Mouse (Mus musculus): ENCODE results near the gene Blmh. TPM values are rescaled to one million over a fixed set of nuclear protein-coding genes. Genes with fewer than 3 reads are reported as not detected.

Blmh gene
- total RNA-seq, 2 experiments from 2014 or later, result 36.8 to 41.5 TPM

- intact Hi-C loops (cut with DNase I), result loop anchor here (5.0 kb wide), 1 partner anchor 76 kb away; no protein-coding TSS in a partner anchor
- DNase-seq (ENCODE audit: low spot score), result no peak
Measured at GRCm38 (mm10) chr11:76995966-76996672, 71.5 kb downstream of the Blmh start.

- peak; percentile 21 for DNase-seq (ENCODE audit: low spot score)
- intact Hi-C loops (cut with DNase I), result loop anchor here (1.0 to 5.0 kb wide), 2 partner anchors 75 to 96 kb away; no protein-coding TSS in a partner anchor
Measured at GRCm38 (mm10) chr11:76997305-76997704, 72.7 kb downstream of the Blmh start.

GRCm38 (mm10) chr11:76997916-76998704 is 73.5 kb downstream of the Blmh start, which contains the start of gene Slc6a4:
TSS of gene Slc6a4 (plus strand) at chr11:76998603.
- intact Hi-C loops (cut with DNase I), result loop anchor here (1.0 to 5.0 kb wide), 2 partner anchors 74 to 95 kb away; no protein-coding TSS in a partner anchor

GRCm38 (mm10) chr11:76998705-76999226 is 74.2 kb downstream of the Blmh start:
- DNase-seq (ENCODE audit: low spot score), result no peak
- intact Hi-C loops (cut with DNase I), result loop anchor here (5.0 kb wide), 1 partner anchor 74 kb away; no protein-coding TSS in a partner anchor

More at GRCm38 (mm10) chr11:76997916-76998704, 73.5 kb downstream of the Blmh start, which contains the start of gene Slc6a4:
- no peak for DNase-seq (ENCODE audit: low spot score)

GRCm38 (mm10) chr11:77000741-77001140 is 76.1 kb downstream of the Blmh start:
- intact Hi-C loops (cut with DNase I), result no loop called here
- DNase-seq (ENCODE audit: low spot score), result no peak

- intact Hi-C loops (cut with DNase I), result no loop called here
- no peak for DNase-seq (ENCODE audit: low spot score)
Measured at GRCm38 (mm10) chr11:77002361-77002760, 77.8 kb downstream of the Blmh start.

GRCm38 (mm10) chr11:77005881-77006280 is 81.3 kb downstream of the Blmh start:
- intact Hi-C loops (cut with DNase I), result no loop called here
- no peak for DNase-seq (ENCODE audit: low spot score)

GRCm38 (mm10) chr11:77006616-77007015 is 82.0 kb downstream of the Blmh start:
- no peak for DNase-seq (ENCODE audit: low spot score)
- intact Hi-C loops (cut with DNase I), result no loop called here

GRCm38 (mm10) chr11:77009069-77010025 is 84.7 kb downstream of the Blmh start:
- no peak for DNase-seq (ENCODE audit: low spot score)
- intact Hi-C loops (cut with DNase I), result no loop called here

- DNase-seq (ENCODE audit: low spot score), result no peak
- intact Hi-C loops (cut with DNase I), result no loop called here
Measured at GRCm38 (mm10) chr11:77010762-77011475, 86.3 kb downstream of the Blmh start.

GRCm38 (mm10) chr11:77018046-77018445 is 93.4 kb downstream of the Blmh start:
- intact Hi-C loops (cut with DNase I), result no loop called here
- DNase-seq (ENCODE audit: low spot score), result no peak

- intact Hi-C loops (cut with DNase I), result no loop called here
- DNase-seq (ENCODE audit: low spot score), result no peak
Measured at GRCm38 (mm10) chr11:77019539-77019938, 94.9 kb downstream of the Blmh start.

GRCm38 (mm10) chr11:77021749-77022396 is 97.3 kb downstream of the Blmh start:
- intact Hi-C loops (cut with DNase I), result no loop called here
- no peak for DNase-seq (ENCODE audit: low spot score)

GRCm38 (mm10) chr11:77026559-77026958 is 102.0 kb downstream of the Blmh start:
- no peak for DNase-seq (ENCODE audit: low spot score)
- intact Hi-C loops (cut with DNase I), result no loop called here

GRCm38 (mm10) chr11:77028157-77028556 is 103.5 kb downstream of the Blmh start:
- DNase-seq (ENCODE audit: low spot score), result no peak
- intact Hi-C loops (cut with DNase I), result no loop called here

GRCm38 (mm10) chr11:77031151-77031934 is 106.7 kb downstream of the Blmh start:
- intact Hi-C loops (cut with DNase I), result no loop called here
- DNase-seq (ENCODE audit: low spot score), result no peak
